Mouse (Mus musculus): ENCODE measurements around the gene Cntnap2.

DNA sequence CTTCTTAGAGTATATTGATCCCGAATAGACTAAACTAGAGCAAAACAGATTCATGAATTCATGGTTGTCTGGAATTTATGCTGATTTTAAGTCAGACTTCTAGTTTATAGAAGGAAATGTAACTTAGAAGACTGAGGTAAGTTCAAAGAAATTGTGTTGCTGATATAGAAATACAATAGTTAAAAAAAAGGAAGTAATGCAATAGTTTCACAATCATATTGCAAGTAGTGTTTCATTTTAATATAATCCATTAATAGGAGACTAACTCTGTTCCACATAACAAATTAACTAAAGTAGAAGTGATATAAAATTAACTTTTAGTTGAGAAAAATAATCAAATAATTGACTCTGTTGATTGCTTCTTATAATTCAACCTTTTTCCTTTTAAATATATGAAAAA is 169.8 kb downstream of the Cntnap2 start:
- TF ChIP-seq CTCF (IDR thresholded peaks at IDR 0.05; ENCODE audit: low read depth, low read length): no peak
- TF ChIP-seq GATA1 (IDR thresholded peaks at IDR 0.05; ENCODE audit: borderline replicate concordance, low read length): no peak
- TF ChIP-seq TAL1 (conservative IDR thresholded peaks at IDR 0.05; ENCODE audit: low read depth, low read length): no peak

Measured in G1E (cell line).